Mouse (Mus musculus) olfactory bulb, adult 2 months (tissue): Measurements from ENCODE around the gene Kirrel. TPM values are rescaled to one million over a fixed set of nuclear protein-coding genes. Genes with fewer than 3 reads are reported as not detected.

Experiments used
- H3K27ac ChIP-seq: fragments of 200-500 bp; 2 replicates; pipeline ENCODE4 v1.5.1; 2012; ENCODE audit warnings: low read depth, low read length; ENCODE audit not compliant: insufficient read depth
- H3K4me1 ChIP-seq: fragments of 200-500 bp; 2 replicates; pipeline ENCODE4 v1.6.1; 2012; ENCODE audit warnings: low read length; ENCODE audit not compliant: control insufficient read depth, insufficient read depth
- H3K4me3 ChIP-seq: fragments of 200-500 bp; 2 replicates; pipeline ENCODE4 v1.5.1; 2012; ENCODE audit warnings: mild to moderate bottlenecking, low read depth, low read length, moderate library complexity; ENCODE audit not compliant: insufficient read depth
- CTCF ChIP-seq: fragments of 200-500 bp; IDR thresholded peaks from 2 replicates; pipeline ENCODE4 v1.5.1; 2012; ENCODE audit warnings: low read depth, mild to moderate bottlenecking, low read length, moderate library complexity; ENCODE audit not compliant: insufficient read depth
- POLR2A ChIP-seq: fragments of 200-500 bp; IDR thresholded peaks from 2 replicates; pipeline ENCODE4 v1.6.1; 2012; ENCODE audit warnings: mild to moderate bottlenecking, low read depth, low read length, moderate library complexity; ENCODE audit not compliant: insufficient read depth
- WGBS: fragments of 180-500 bp; shearing (Covaris S2); methylation state at CpG from one replicate; pipeline ENCODE4 v1.1.7; 2018; 5-methylcytosine and 5-hydroxymethylcytosine counted together
- polyA plus RNA-seq: library from polyadenylated mRNA; stranded (reverse); fragments of >200 nt; gene quantifications from 2 replicates; pipeline ENCODE4 v1.2.4, GENCODE M21; 2012; ENCODE audit warnings: low replicate concordance; ENCODE audit not compliant: missing spikeins, insufficient read depth, insufficient read length

Gene Kirrel
- not detected in 2 replicates for polyA plus RNA-seq

DNA sequence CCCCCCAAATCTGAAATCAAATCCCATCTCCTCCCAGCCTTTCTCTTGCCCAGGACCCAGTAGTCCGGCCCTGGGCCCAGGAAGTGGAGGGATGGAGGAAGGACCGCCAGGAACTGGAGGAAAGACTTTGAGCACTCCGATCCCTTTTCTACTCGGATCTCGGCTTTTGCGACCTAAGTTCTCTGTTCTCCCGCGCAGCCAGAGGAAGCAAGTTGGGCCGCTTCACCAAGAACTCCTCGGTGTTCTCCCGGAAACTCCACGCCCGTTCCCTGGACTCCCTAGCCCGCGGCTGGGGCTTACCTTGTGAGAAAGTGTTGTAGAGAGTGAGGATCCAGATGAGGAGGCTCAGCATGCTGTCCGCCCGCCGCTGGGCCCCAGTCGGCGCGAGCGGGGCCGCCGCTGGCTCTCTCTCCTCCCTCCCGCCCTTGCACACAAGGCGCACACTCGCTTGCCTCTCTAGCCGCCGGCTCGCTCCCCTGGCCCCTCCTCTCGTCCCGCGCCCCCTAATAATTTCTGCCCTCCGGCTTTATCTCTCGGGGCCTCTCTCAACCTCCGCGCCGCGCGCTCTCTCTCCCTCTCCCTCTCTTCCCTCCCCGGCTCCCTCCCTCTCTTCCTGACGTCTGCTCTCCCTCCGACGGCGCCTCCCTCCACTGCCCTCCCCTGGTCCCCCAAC lies at the start of gene Kirrel:
TSS of gene Kirrel (minus strand) at position 652 of the 673 bp plus-strand sequence.
- Histone ChIP-seq H3K27ac (peak within 1 kb of the TSS; percentile 1; the same call in 1 of the 2 replicates), H3K4me3 (peak within 1 kb of the TSS; percentile 62), H3K4me1 (peaks cover 32% of the 10 kb centered on the region)
- WGBS, result under 1% methylated on average over 44 of the region's 45 CpGs
- TF ChIP-seq POLR2A (no peak), CTCF (no peak)

- no peak for TF ChIP-seq CTCF
- no peak for TF ChIP-seq POLR2A
- peaks cover 4% of the 10 kb centered on the region for H3K4me1 ChIP-seq
- no peak overlapping the region for H3K4me3 ChIP-seq
- H3K27ac ChIP-seq, result no peak overlapping the region
- 89% methylated on average over 4 of the region's 4 CpGs for WGBS
Measured at GRCm38 (mm10) chr3:87223636-87224035, 49.1 kb upstream of the Kirrel start.

DNA sequence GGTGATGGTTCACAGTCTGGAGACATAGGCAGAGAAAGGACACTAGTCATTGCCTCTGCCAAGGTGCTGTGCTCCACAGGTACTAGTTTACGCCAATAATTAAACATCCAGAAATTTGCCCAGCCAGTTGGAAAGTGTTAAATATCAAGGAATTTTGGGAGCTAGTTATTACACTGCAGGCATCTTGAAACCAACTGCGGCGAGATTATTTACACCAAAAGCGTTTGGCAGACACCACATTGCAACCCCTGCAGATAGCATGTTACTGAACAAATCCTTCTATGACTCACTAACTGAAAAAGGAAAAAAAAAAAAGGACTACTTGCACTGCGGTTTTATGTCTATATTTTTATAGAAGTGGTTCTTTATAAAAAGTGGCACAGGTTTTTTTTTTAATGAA lies 47.8 kb upstream of the Kirrel start:
- no peak for TF ChIP-seq CTCF
- TF ChIP-seq POLR2A, result no peak
- H3K4me1 ChIP-seq, result peaks cover 4% of the 10 kb centered on the region
- H3K27ac ChIP-seq, result no peak overlapping the region
- 35% methylated on average over 5 of the region's 5 CpGs for WGBS
- H3K4me3 ChIP-seq, result no peak overlapping the region

GRCm38 (mm10) chr3:87215176-87215575 lies 40.6 kb upstream of the Kirrel start:
- TF ChIP-seq CTCF (no peak), POLR2A (no peak)
- Histone ChIP-seq H3K4me1 (no peaks in the 10 kb centered on the region), H3K27ac (no peak overlapping the region), H3K4me3 (no peak overlapping the region)
- 91% methylated on average over 11 of the region's 11 CpGs for WGBS

- Histone ChIP-seq H3K27ac (no peak overlapping the region), H3K4me3 (no peak overlapping the region), H3K4me1 (no peaks in the 10 kb centered on the region)
- WGBS, result 89% methylated on average over 19 of the region's 19 CpGs
- TF ChIP-seq POLR2A, result no peak
- TF ChIP-seq CTCF, result no peak
Measured at GRCm38 (mm10) chr3:87214221-87214864, 39.8 kb upstream of the Kirrel start.

DNA sequence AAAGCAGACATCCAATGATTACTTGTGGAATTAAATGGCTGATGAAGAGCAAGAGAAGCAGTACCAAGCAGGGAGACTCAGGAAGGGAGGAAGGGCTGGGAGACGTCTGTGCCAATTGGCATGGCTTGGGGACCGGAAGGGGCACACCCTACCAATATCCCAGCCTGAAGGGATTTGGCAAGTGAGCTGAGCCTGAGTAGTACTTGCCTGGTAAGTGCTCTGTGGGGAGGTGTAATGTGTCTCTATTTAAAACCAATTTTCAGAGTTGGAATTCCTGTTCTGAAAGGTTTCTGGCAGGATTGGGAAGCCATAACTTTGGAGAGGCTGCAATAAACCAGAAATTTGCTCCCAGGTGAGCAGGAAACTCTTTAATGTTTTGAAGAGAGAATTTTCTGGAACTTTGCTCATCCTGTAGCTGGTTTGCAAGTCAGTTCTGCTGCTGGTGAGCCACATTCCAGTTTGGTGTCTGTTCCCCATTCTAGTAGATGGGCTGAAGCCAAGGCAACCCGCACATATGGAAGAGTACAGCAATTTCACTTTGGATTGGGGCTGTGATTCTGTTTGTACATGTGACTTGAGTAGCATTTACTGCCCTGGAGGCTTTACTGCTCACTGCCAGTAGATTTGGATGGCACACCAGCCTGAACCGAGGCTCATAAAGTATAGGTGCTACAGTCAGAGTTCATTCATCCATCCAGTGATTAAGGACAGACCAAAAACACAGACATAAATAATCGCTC lies 32.0 kb upstream of the Kirrel start:
- no peak overlapping the region for H3K4me3 ChIP-seq
- no peak overlapping the region for H3K27ac ChIP-seq
- no peaks in the 10 kb centered on the region for H3K4me1 ChIP-seq
- WGBS, result 74% methylated on average over 5 of the region's 5 CpGs
- TF ChIP-seq CTCF, result no peak
- TF ChIP-seq POLR2A, result no peak

- Histone ChIP-seq H3K4me1 (peaks cover 3% of the 10 kb centered on the region; the same call in 1 of the 2 replicates), H3K4me3 (no peak overlapping the region), H3K27ac (no peak overlapping the region)
- TF ChIP-seq CTCF, result no peak
- no peak for TF ChIP-seq POLR2A
- 32% methylated on average over 6 of the region's 6 CpGs for WGBS
Measured at GRCm38 (mm10) chr3:87196637-87197036, 22.1 kb upstream of the Kirrel start.

GRCm38 (mm10) chr3:87195041-87195440 lies 20.5 kb upstream of the Kirrel start:
- Histone ChIP-seq H3K27ac (no peak overlapping the region), H3K4me1 (peaks cover 3% of the 10 kb centered on the region; the same call in 1 of the 2 replicates), H3K4me3 (no peak overlapping the region)
- TF ChIP-seq POLR2A (no peak), CTCF (no peak)
- 89% methylated on average over 4 of the region's 4 CpGs for WGBS

DNA sequence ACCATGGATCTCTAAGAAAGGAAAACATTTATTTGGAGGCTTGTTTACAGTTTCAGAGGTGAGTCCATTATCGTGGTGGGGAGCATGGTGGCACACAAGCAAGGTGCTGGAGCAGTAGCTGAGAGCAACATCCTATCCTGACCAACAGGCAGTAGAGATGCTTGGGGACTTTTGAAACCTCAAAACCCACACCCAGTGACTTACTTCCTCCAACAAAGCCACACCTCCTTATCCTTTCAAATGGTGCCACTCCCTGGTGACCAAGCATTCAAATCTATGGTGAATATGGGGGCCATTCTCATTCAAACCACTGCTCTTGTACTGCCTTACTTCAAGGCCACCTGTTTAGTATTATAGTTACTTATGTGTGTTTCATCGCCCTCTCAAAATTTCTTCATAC lies 20.0 kb upstream of the Kirrel start:
- TF ChIP-seq CTCF (no peak), POLR2A (no peak)
- Histone ChIP-seq H3K27ac (no peak overlapping the region), H3K4me3 (no peak overlapping the region), H3K4me1 (peaks cover 3% of the 10 kb centered on the region; the same call in 1 of the 2 replicates)
- 99% methylated on average over 2 of the region's 2 CpGs for WGBS
